Mouse (Mus musculus): Measurements from ENCODE around the gene Polr3b.

DNA sequence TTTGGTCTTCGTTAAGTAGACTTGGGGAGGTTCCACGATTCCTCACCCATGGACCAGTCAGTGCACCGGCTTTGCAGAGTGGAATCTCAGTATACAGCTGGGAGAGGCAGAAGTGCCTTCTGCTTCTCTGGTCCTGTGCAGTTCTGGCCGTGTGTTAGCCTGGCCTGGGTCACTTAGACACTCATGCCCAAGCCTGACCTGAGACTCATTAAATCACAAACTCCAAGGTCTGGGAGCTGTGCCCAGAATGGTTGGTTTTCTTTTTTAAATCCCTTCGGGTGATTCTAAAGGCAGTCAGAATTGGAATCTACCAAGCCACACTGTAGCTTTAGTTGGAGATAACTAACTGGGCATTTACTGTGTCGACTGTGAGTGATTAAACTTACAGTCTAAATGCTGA lies 22.0 kb upstream of the Polr3b start:
- TF ChIP-seq CTCF (IDR thresholded peaks at IDR 0.05; ENCODE audit: low read depth) (no peak), EP300 (IDR thresholded peaks at IDR 0.05; ENCODE audit: low read depth) (no peak)

All from heart, postnatal 0 days (tissue).